Mouse (Mus musculus) erythroblast, embryonic 14.5 days (primary cell): ENCODE results near the gene Tbc1d10c.

ENCODE experiments used
- GATA1 ChIP-seq: IDR thresholded peaks from 2 replicates; pipeline ENCODE4 v1.6.1; 2012; ENCODE audit warnings: low read length, inconsistent platforms, mixed read lengths
- TAL1 ChIP-seq: IDR thresholded peaks from 3 replicates; pipeline ENCODE4 v1.6.1; 2012; ENCODE audit warnings: low read length, inconsistent platforms, mixed read lengths

DNA sequence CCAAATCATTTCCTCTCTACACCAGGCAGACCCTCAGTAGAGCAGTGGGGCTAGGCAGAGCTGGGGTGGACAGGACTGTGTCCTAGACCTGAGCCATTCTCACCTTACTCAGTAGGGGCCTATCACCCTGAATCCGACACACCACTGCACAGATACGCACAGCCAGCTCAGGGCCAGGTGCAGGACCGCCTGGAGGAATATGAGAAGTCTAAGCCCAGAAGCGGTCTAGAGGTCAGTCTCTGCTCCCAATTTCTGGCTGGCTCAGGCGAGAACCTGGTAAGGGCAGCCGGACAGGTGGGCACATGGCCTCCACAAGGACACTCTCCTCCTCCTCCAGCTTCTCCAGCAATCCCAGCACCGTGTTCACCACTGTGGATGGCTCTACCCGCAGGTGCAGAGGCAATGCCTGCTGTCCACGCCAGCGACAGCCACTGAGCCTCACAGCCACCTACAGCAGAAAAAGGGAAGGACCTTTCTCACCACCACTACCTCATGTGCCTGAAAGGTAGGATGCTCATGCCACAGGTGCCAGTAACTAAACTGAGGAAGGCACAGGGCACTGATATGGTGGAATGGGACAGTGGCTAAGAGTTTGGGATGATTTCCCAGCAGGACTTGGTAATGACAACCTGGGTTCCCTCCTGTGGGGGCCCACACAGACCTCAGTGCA lies 20.2 kb downstream of the Tbc1d10c start:
- no peak for TF ChIP-seq TAL1
- no peak for TF ChIP-seq GATA1
